Mouse (Mus musculus): ENCODE measurements around the gene Suclg2.

DNA sequence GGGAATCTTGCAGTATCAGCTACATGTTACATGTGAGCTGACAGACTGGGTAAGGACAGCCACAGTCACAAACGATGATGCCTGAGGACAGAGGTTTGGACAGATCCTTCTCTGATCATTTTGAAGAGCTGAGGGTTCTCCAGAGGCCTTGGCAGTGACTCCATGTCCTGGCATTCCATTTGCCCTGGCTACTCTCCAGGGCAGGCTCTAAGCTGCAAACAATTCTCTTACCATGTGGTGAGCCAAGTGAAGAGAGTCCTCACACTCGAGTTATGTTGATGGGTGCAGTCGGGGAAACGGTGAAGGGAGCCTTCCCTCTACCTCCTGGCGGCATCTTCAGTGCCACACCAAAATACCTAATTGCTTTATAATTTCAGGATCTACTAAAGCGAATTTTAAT, 235.5 kb downstream of the Suclg2 start:
- TF ChIP-seq CTCF (IDR thresholded peaks at IDR 0.05; ENCODE audit: borderline replicate concordance, extremely low read depth, insufficient read depth, insufficient read length) (no peak), POLR2A (IDR thresholded peaks at IDR 0.05; ENCODE audit: borderline replicate concordance, extremely low read depth, insufficient read depth, insufficient read length, poor library complexity, severe bottlenecking) (no peak)
